Mouse (Mus musculus): ENCODE results near the gene Tnfaip3. TPM values are rescaled to one million over a fixed set of nuclear protein-coding genes. Genes with fewer than 3 reads are reported as not detected.

Tnfaip3 gene
- polyA plus RNA-seq, 1 experiment from 2014 or later, result 1.1 TPM

Other genes starting within 250 kb of the Tnfaip3 start
- not detected in 2 replicates for gene Gm4922, start 228.9 kb downstream of the Tnfaip3 start, polyA plus RNA-seq (2016; fragmentation: Nextera tagmentation; extraction: Ambion mirVana)
- gene Perp, start 170.6 kb downstream of the Tnfaip3 start, polyA plus RNA-seq (2016; fragmentation: Nextera tagmentation; extraction: Ambion mirVana), result 12.1 and 13.2 TPM in 2 replicates

Measured in forebrain, embryonic 10.5 days (tissue).